Mouse (Mus musculus): ENCODE data around the gene Cacna1c.

Cacna1c gene

DNA sequence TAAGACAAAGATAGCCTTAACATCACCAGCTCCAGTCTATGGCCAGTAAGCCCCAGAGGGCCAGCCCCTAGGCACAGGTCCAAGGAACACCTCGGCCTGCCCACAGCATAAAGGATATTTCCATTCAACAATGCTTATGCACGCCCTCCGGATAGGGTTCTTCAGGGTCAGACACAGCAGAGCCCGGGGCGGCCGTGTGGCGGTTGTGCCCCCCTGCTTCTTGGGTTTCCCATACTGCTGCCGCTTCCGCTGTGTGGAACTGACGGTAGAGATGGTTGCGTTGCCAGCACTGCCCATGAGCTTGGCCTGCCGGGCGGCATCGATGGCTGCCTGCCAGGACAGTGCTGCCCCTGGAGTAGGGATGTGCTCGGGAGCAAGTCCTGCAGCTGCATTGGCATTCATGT, 139.1 kb downstream of the Cacna1c start:
- no peak for DNase-seq (ENCODE audit: low read depth, low spot score)

DNA sequence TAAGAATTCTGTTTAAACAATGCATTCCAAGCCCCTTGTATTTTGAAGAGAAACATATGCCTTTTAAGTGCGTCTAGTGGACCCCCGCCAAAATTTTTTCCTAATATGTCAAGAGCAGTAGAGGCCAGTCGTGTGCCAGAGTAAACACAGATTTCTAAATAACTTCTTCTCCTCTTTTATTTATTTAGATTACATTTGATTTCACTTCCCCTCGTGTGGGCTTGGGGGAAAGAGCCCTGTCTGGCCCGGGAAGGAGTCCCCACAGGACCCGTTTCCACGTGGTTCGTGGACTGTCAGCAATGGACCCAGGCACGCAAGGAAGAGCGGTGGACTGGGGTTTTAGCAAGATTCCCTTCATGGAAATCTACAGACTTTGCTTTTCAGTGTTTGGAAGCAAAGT, 143.4 kb downstream of the Cacna1c start:
- no peak for DNase-seq (ENCODE audit: low read depth, low spot score)

DNA sequence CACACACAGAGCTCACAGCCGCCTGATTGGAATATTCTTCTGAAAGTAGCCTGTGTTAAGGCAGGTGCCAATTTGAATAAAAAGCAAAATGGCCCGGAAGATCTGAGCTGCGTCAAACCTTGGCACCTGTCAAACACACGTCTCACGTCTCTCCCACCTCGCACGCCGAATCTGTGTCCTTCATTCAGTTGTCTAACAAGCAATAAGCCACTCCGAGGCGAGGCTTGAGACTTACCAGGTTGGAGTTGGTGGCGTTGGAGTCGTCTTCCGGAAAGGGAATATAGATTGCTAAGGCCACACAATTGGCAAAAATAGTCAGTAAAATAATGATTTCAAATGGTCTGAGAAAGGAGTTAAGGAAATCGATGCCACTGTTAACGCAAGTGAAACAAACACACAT, 143.9 kb downstream of the Cacna1c start:
- no peak for DNase-seq (ENCODE audit: low read depth, low spot score)

DNA sequence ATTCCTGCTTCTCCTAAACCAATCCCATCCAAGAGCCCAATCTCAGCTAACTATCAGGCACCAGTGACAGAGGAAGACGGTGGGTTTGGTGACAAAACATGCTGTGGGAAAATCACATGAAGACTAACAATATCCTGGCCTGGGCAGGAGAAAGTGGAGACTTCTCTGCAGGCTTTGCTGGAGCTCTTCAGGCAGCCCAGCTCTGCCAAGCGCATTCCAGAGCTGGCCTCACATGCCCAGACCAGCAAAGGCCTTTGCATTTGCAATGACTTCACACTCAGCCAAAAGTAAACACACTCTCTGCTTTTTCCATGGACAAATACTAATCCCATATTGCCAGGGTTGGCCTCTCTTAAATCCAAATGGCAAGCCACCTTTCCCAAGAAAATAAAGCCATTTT, 144.5 kb downstream of the Cacna1c start:
- no peak for DNase-seq (ENCODE audit: low read depth, low spot score)

DNA sequence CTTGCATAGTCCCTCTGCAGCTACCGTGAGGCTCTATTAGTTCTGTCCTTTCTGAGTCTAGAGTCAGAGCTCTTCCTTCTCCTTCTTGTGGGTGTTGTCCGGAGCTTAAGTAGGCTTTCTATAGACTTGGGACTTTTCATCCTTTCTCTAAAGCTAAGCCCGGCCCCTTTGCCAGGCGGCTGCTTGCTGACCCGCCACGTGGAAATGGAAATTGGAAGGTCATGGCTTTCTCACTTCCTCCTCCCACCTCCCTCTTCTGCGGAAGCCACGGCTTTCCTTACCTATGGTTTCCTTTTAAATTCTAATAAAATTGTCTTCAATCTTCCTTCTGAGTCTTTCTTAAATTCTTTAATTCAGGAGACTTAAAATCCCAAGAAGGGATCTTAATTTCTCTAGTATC, 148.9 kb downstream of the Cacna1c start:
- no peak for DNase-seq (ENCODE audit: low read depth, low spot score)

DNA sequence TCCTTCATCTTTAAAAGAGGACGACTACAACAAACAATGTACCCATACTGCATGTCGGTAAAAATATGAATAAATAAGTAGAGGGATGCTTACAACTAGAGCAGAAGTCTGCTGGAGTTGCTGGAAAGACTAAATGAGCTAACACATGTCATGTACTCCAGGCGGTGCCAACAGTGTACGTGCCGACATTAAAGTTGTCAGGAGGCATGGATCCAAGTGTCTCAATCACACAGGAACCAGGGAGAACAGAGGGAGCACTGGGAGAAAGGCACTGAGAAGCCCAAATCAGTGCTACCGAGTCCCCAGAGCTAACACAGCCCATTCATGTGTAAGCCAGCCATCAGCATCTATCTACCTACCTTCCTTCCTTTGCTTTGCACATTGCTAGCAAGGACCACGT, 150.7 kb downstream of the Cacna1c start:
- no peak for DNase-seq (ENCODE audit: low read depth, low spot score)

DNA sequence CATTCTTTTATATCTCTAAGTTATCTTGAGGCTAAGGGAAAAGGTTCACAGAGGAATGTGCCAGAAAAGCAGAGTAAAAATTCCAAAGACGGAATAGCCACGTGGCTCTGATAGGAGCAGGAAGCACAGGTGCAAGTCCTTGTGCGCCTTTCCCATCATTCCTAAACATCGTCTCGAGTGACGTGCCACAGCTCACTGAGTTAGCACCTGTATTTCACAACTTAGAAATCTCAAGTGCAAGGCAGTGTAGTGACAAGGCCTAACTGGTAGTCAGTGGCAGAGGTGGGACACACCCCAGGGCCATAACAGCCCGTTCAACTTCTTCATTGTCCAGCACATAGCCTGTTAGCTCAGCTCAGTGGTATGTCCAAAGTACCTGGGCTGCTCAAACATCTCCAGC, 152.1 kb downstream of the Cacna1c start:
- DNase-seq (ENCODE audit: low read depth, low spot score), result no peak

DNA sequence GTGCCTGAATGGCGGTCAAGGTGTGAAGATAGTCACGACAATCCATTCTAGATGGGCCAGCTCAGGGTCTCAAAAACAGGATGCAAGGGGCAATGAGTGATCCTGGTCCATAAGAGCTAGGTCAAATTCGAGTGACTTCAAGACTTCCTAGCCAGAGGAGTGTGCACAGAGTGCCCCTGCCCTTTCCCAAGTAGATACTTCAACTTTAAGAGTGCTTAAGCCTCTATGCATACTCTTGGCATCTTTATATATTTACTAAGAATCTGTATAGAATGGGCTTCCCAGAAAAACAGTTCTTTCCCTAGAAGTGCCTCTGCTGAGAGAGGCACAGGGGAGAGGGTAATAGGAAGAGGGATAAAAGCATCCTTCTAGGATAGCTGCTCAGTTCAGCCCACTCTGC, 153.4 kb downstream of the Cacna1c start:
- no peak for DNase-seq (ENCODE audit: low read depth, low spot score)

DNA sequence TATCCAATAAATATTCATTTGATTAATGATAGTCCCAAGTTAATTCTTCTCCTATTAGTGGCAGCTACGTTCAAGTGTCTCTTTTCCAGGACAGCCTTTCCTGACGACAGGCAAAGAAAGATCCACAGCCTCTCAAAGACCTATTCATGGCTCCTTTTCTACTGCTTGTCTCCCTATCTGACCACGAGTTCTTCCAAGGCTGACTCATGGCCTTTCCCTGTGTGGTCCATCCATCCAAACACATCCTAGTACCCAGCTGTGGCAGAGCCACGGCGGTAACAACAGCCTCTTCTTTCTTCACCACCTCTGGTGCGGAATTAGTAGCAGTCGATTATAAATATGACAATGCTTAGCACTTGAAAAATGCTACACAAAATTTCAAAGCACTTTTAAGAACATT, 155.3 kb downstream of the Cacna1c start:
- DNase-seq (ENCODE audit: low read depth, low spot score), result no peak

DNA sequence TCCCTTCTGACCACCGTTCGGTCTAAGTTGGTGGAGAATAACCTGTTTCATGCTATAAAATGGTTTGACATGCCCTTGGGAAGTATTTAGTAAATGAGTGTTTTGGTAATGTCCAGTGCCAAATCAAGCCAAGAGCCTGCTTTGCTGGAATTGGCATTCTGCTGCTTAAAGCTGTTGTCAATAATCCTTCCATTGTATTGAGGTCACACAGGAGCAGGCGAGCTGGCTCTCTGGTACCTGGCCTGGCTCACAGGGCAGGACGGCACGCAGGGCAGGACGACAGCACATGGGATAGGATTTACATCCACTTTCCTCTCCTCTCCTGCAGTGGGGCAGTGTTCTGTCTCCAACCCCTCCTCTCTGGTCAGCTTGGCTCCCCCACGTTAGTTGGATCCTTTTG, 156.4 kb downstream of the Cacna1c start:
- DNase-seq (ENCODE audit: low read depth, low spot score), result no peak

DNA sequence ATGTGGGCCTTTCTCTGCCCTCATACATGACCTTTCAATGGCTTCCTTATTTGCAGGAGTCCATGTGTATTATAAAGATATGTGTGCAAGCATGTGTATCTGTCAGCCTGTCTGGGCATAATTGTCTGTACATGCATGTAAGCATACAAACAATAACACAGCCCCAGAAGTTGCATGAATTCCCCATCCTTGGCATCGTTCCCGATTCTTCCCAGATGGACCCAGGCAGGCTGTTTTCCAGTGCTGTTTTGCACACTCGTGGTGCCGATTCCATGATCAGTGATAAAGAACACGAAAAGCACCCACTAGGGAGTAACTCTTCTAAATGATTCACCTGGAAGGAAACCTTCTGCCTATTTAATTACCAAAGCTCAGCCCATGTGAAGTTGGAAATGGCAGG, 156.9 kb downstream of the Cacna1c start:
- no peak for DNase-seq (ENCODE audit: low read depth, low spot score)

DNA sequence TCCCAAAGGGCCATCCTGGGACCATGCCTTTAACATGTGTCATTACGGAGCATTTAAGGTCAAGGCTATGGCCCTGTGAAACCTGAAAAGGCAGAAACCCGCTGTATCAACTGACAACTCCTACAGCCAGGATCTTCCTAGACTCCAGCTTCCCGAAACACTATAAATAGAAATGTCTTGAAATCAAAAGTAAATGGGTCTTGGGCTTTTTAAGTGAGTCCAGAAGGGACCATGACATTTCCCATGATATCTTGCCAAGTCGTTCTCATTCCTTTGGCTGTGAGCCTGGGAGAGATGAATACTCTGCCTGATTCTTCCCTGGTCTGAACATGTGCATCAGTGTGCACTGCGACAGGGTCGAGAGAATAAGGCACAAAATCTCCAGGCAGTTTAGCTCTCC, 158.4 kb downstream of the Cacna1c start:
- no peak for DNase-seq (ENCODE audit: low read depth, low spot score)

DNA sequence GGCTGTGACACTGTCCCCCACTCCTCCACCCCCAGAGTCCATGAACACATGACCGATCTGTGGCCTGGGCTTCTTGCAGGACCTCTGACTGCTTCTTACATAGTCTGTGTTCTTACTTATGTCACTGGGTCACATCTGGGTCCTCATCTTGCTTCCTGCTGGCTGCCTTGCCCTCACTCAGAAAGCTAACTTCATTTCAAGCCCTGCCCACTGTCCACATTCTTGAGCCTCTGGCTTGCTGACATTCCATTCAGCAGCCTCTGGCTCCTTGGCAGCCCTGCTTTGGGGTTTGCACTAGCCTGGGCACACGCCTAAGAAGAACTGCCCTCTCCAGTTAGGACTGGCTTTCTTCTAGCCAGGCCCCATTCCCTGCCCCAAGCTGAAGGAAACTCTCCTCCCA, 159.2 kb downstream of the Cacna1c start:
- no peak for DNase-seq (ENCODE audit: low read depth, low spot score)

DNA sequence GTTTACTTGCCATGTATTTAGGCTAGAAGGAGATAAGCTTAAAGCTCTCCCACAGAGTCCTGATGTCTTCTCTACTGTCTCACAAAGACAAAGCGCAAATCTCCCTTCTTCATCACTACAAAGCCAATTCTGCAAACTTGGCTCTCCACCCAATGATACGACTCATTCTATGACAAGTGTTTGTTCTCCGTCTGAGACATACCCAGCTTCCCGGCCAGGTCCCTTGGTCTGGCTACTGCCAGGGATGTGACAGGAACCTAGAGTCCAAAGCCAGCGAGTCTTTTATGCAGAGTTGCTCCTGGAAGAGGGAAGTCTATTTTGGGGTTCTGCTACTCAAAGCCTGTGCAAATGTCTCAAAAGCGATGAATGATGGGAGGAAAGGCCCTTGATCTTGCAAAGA, 160.9 kb downstream of the Cacna1c start:
- DNase-seq (ENCODE audit: low read depth, low spot score), result no peak

DNA sequence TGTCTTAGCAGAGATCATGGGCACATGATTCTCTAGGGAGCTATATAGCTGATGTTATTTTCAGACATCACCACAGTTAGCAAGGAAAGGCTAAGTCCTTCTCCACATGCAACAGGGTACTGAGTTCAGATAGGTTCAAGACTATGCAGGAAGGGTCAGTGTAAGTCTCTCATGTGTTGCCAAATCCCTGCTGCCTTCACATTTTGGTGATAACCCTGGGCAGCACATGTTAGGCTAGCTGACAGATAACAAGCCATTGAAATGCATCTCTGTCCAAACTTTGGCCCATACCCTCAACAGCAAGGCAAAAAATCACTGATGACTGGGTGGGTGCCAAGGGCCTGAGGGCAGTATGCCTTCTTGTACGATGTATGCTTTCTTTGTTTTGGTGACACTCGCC, 161.3 kb downstream of the Cacna1c start:
- no peak for DNase-seq (ENCODE audit: low read depth, low spot score)

DNA sequence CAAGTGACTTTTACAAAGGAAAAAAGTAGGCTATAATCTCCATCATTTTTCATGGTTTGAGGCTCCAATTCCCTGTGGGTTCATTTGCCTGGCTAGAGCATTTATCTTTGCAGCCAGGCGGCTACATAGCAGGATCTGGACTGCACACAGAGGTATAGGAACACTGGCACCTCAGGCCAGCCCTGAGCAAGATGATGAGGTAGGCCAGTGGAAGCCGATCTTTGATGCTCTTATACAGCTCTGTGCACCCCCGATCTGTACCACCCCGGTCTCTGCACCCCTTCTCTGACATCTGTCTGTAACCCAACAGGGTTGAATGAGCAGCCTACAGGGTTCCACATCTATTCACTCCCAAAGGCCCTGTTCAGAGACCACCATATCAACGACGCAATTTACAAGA, 168.3 kb downstream of the Cacna1c start:
- no peak for DNase-seq (ENCODE audit: low read depth, low spot score)

DNA sequence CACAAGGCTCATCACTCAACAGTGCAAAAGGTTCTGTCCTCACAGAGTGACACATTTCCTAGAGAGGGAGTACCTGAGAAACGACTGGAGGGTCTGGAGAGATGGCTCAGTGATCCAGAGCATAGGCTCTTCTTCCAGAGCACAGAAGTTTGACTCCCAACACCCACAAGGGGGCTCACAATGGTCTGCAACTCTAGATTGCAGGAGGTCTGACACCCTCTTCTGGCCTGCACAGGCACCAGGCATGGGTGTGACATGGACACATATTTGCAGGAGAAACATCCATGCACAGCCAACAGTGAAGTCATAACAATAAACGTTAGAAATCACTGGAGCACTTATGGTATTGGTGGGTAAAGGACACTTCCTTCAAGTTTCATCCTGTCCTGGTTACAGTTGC, 173.4 kb downstream of the Cacna1c start:
- DNase-seq (ENCODE audit: low read depth, low spot score), result no peak

DNA sequence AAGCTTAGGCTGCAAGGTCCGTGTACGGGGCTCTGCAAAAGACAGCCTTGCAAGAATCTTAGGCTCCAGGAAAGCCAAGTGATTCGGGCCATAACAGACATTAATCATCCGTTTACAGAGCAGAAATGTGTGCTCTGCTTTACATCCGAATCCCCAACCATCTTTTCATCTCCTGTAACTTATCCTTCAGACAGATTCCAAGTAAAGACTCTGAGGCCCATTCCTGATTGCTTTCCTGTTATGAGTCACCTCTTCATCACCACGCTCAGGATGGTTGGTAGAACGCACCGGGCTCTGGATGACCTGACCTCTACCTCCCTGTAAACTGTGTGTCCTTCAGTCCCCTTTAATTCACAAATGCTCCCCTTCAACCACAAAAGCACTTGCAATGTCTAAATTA, 175.0 kb downstream of the Cacna1c start:
- no peak for DNase-seq (ENCODE audit: low read depth, low spot score)

DNA sequence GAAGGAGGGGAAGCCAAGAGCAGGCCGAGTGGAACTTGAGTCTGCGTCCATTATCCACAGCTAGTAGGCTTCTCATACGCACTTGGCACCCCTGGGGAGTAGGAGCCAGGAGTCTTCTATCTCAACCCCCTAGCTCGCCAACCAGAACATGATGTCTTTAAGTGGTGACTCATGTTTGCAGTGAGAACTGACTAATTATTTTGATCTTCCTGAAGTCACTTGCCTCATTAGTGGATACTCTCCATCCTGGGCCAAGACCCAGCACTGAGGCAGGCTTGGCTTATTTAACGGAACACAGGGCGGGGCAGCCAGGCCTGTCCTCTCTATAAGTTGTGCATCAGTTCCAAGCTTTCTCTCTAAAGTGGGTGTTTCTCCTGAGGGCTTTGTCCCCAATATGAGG, 177.3 kb downstream of the Cacna1c start:
- no peak for DNase-seq (ENCODE audit: low read depth, low spot score)

DNA sequence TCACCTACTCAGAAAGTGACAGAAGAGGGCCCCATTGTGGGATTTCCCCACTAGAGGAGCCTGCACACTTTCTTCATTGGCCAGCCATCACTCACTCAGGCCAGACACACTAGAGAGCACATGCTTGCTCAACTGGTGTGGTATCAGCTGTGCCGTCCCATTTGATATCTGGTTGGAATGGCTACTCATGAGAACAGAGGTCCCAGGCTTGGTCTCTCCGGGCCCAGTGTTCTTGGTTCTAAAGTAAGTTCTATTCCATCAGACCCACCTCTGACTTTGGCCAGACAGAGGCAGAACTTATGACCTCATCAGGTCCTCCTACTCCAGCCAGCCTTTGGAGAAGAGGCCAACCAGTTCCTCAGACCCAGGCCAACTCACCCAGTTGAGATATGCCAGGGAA, 178.0 kb downstream of the Cacna1c start:
- no peak for DNase-seq (ENCODE audit: low read depth, low spot score)

DNA sequence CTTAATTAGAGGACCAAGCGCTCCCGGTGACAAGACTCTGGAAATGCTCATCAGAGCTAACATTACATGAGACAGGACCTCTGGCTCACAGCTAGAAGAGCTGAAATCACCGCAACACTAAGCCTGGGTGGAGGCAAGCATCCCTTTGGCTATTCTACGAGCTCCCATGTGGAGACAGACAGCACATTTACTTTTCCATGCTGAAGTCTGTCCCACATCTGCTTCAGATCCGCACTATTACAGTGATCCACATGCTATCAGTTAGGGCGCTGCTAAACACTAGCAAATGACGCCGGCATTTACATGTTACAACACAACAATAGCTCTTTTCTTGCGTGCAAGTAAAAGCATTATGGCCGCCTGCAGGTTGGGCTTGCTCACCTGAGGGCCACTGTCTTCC, 178.7 kb downstream of the Cacna1c start:
- DNase-seq (ENCODE audit: low read depth, low spot score), result no peak

DNA sequence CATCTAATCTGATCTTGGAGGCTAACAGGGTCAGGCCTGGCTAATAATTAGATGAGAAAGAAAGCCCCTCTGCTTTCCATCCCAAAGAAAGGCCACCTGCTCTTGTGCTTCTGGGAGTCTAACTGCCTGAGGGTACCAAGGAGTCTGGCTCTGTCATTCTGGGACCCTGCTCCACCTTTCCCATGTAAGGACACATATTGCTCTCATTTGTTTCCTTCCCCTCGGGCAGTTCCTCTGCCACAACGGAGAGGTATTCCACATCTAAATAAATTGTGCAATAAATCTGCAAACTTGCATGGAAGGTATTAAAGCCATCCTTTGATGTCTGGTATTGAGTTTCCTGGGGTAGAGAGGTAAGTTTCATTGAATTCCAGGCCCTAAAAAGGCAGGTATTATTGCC, 180.9 kb downstream of the Cacna1c start:
- no peak for DNase-seq (ENCODE audit: low read depth, low spot score)

DNA sequence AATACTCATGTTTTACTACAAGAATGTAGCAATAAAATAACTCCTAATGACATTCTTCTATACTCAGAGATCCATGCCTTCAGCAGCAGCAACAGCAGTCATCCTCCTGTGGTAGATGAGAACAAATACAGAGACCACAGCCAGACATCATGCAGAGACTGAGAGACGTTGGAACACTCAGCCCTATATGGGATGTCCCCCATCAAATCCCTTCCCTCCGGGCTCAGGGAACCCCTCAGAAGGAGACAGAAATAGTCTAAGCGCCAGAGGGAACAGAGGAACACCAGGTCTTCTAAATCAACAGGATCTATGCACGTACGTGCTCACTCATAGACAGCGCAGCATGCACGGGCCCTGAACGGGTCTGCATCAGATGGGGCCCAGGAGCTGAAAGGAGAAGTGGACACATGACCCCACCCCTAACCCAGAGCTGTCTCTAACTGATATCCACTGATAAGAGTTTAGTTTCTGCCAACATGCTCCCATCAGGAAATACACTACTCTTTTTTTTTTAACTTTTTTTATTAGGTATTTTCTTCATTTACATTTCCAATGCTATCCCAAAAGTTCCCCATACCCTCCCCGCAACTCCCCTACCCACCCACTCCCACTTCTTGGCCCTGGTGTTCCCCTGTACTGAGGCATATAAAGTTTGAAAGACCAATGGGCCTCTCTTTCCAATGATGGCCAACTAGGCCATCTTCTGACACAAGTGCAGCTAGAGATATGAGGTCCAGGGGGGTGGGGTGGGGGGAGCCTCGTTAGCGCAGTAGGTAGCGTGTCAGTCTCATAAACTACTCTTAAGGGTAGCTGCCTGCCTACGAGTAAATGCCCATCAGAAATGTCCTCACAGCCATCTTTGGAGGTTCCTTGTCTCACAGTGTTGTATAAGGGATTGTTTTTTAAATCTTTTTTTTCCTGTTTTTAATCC, 182.8 kb downstream of the Cacna1c start:
- no peak for DNase-seq (ENCODE audit: low read depth, low spot score)

DNA sequence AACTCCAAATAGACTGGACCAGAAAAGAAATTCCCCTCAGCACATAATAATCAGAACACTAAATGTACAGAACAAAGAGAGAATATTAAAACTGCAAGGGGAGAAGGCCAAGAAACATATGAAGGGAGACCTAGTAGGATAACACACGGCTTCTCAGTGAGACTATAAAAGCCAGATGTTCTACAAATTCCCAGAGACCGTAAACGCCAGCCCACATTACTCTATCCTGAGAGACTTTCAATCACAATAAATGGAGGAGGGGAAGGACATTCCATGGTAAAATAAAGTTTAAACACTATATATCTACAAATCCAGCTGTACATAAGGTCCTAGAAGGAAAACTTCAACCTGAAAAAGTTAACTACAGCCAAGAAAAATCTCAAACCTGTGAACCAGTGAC, 185.3 kb downstream of the Cacna1c start:
- no peak for DNase-seq (ENCODE audit: low read depth, low spot score)
